Mouse (Mus musculus) lung, adult 2 months (tissue): ENCODE results near the gene Jmjd1c. TPM values are rescaled to one million over a fixed set of nuclear protein-coding genes. Genes with fewer than 3 reads are reported as not detected.
A peak's percentile ranks its signal among the peaks of the same experiment; 100 is the strongest.

Experiments used
- DNase-seq: peaks from one replicate; pipeline ENCODE4 v3.0.0; 2022
- H3K4me1 ChIP-seq: fragments of 200-500 bp; 2 replicates; pipeline ENCODE4 v1.6.1; 2011; ENCODE audit warnings: low read length; ENCODE audit not compliant: control insufficient read depth, insufficient read depth
- H3K4me3 ChIP-seq: fragments of 200-500 bp; replicated peaks from 2 replicates; pipeline ENCODE3; 2011; ENCODE audit warnings: low read depth, mild to moderate bottlenecking, control low read depth, low read length; ENCODE audit errors: extremely low read depth
- CTCF ChIP-seq: fragments of 200-500 bp; IDR thresholded peaks from 2 replicates; pipeline ENCODE4 v1.5.1; 2011; ENCODE audit warnings: mild to moderate bottlenecking, low read length, control low read depth; ENCODE audit not compliant: insufficient read depth
- POLR2A ChIP-seq: fragments of 200-500 bp; IDR thresholded peaks from 2 replicates; pipeline ENCODE4 v1.6.1; 2011; ENCODE audit warnings: low read depth, mild to moderate bottlenecking, control low read depth, low read length, borderline replicate concordance; ENCODE audit errors: extremely low read depth
- WGBS: fragments of 180-500 bp; shearing (Covaris S2); methylation state at CpG from one replicate; pipeline ENCODE4 v1.1.7; 2018; 5-methylcytosine and 5-hydroxymethylcytosine counted together
- polyA plus RNA-seq: library from polyadenylated mRNA; depleted of rRNA; stranded (reverse); fragments of >200 nt; gene quantifications from 2 replicates; pipeline ENCODE4 v1.2.3, GENCODE M21; 2012

Gene Jmjd1c
- polyA plus RNA-seq, 1 experiment: 16.4 TPM

GRCm38 (mm10) chr10:67100011-67100661 lies 4.2 kb downstream of the Jmjd1c start:
- H3K4me1 ChIP-seq: peaks cover 42% of the 10 kb centered on the region
- no peak for TF ChIP-seq CTCF
- 46% methylated on average over 7 of the region's 7 CpGs for WGBS
- DNase-seq: no peak
- no peak overlapping the region for H3K4me3 ChIP-seq

GRCm38 (mm10) chr10:67100831-67101251 lies 4.9 kb downstream of the Jmjd1c start:
- Histone ChIP-seq H3K4me1 (peaks cover 46% of the 10 kb centered on the region), H3K4me3 (no peak overlapping the region)
- TF ChIP-seq CTCF (no peak), POLR2A (no peak)
- WGBS: 77% methylated on average over 9 of the region's 9 CpGs
- no peak for DNase-seq

- H3K4me3 ChIP-seq: no peak overlapping the region
- peaks cover 42% of the 10 kb centered on the region for H3K4me1 ChIP-seq
- no peak for DNase-seq
- TF ChIP-seq CTCF: no peak
- TF ChIP-seq POLR2A: no peak
- 43% methylated on average over 9 of the region's 9 CpGs for WGBS
Measured at GRCm38 (mm10) chr10:67104543-67104942, 8.6 kb downstream of the Jmjd1c start.

- peaks cover 39% of the 10 kb centered on the region for H3K4me1 ChIP-seq
- WGBS: 60% methylated on average over 19 of the region's 19 CpGs
Measured at GRCm38 (mm10) chr10:67105331-67106217, 9.6 kb downstream of the Jmjd1c start.

GRCm38 (mm10) chr10:67106400-67106799 lies 10.5 kb downstream of the Jmjd1c start:
- H3K4me1 ChIP-seq: peaks cover 38% of the 10 kb centered on the region

More at GRCm38 (mm10) chr10:67105331-67106217, 9.6 kb downstream of the Jmjd1c start:
- no peak overlapping the region for H3K4me3 ChIP-seq
- peak; percentile 17 for DNase-seq
- TF ChIP-seq POLR2A: no peak
- TF ChIP-seq CTCF: no peak

GRCm38 (mm10) chr10:67107017-67107761 lies 11.3 kb downstream of the Jmjd1c start:
- no peak for TF ChIP-seq CTCF
- no peak for TF ChIP-seq POLR2A
- H3K4me3 ChIP-seq: no peak overlapping the region
- peaks cover 32% of the 10 kb centered on the region for H3K4me1 ChIP-seq
- DNase-seq: no peak
- WGBS: 53% methylated on average over 9 of the region's 9 CpGs

More at GRCm38 (mm10) chr10:67106400-67106799, 10.5 kb downstream of the Jmjd1c start:
- no peak overlapping the region for H3K4me3 ChIP-seq
- no peak for DNase-seq
- no peak for TF ChIP-seq CTCF
- no peak for TF ChIP-seq POLR2A
- 65% methylated on average over 6 of the region's 6 CpGs for WGBS

GRCm38 (mm10) chr10:67108096-67108495 lies 12.2 kb downstream of the Jmjd1c start:
- no peak overlapping the region for H3K4me3 ChIP-seq
- H3K4me1 ChIP-seq: peaks cover 25% of the 10 kb centered on the region
- 66% methylated on average over 9 of the region's 9 CpGs for WGBS
- no peak for DNase-seq
- TF ChIP-seq CTCF: no peak
- TF ChIP-seq POLR2A: no peak

- Histone ChIP-seq H3K4me3 (no peak overlapping the region), H3K4me1 (peaks cover 20% of the 10 kb centered on the region)
- DNase-seq: no peak
- no peak for TF ChIP-seq CTCF
- WGBS: 90% methylated on average over 5 of the region's 5 CpGs
Measured at GRCm38 (mm10) chr10:67109635-67110034, 13.7 kb downstream of the Jmjd1c start.

GRCm38 (mm10) chr10:67111044-67111798 lies 15.3 kb downstream of the Jmjd1c start:
- TF ChIP-seq CTCF (no peak), POLR2A (no peak)
- Histone ChIP-seq H3K4me3 (no peak overlapping the region), H3K4me1 (peaks cover 15% of the 10 kb centered on the region)
- 64% methylated on average over 14 of the region's 14 CpGs for WGBS
- no peak for DNase-seq
